Mouse (Mus musculus): ENCODE data around the gene Prkcsh.

Gene Prkcsh

GRCm38 (mm10) chr9:21983911-21984310 lies 18.7 kb upstream of the Prkcsh start:
- in situ Hi-C loops (cut with MboI; ENCODE audit: unreplicated experiment in 2 of 2), result no loop called here

GRCm38 (mm10) chr9:21987592-21988342 lies 14.8 kb upstream of the Prkcsh start:
- in situ Hi-C loops (cut with MboI; ENCODE audit: unreplicated experiment in 2 of 2), result no loop called here

- in situ Hi-C loops (cut with MboI; ENCODE audit: unreplicated experiment in 2 of 2), result no loop called here
These were observed 14.0 kb upstream of the Prkcsh start for GRCm38 (mm10) chr9:21988421-21989101.

- in situ Hi-C loops (cut with MboI; ENCODE audit: unreplicated experiment in 2 of 2), result no loop called here
These were observed 13.1 kb upstream of the Prkcsh start, which contains the start of gene Rgl3 for GRCm38 (mm10) chr9:21989230-21990110. Rgl3 (minus strand) TSS chr9:21989446.

GRCm38 (mm10) chr9:21992227-21992626 lies 10.4 kb upstream of the Prkcsh start:
- in situ Hi-C loops (cut with MboI; ENCODE audit: unreplicated experiment in 2 of 2), result no loop called here

- in situ Hi-C loops (cut with MboI; ENCODE audit: unreplicated experiment in 2 of 2), result no loop called here
These were observed 6.3 kb upstream of the Prkcsh start for GRCm38 (mm10) chr9:21996178-21996867.

- in situ Hi-C loops (cut with MboI; ENCODE audit: unreplicated experiment in 2 of 2), result no loop called here
These were observed 2.3 kb upstream of the Prkcsh start for GRCm38 (mm10) chr9:22000296-22000695.

- in situ Hi-C loops (cut with MboI; ENCODE audit: unreplicated experiment in 2 of 2), result no loop called here
These were observed 973 bp upstream of the Prkcsh start for GRCm38 (mm10) chr9:22001633-22002032.

GRCm38 (mm10) chr9:22003163-22003554 lies 553 bp downstream of the Prkcsh start:
- in situ Hi-C loops (cut with MboI; ENCODE audit: unreplicated experiment in 2 of 2), result no loop called here

- in situ Hi-C loops (cut with MboI; ENCODE audit: unreplicated experiment in 2 of 2), result no loop called here
These were observed 1.9 kb downstream of the Prkcsh start for GRCm38 (mm10) chr9:22004546-22004945.

GRCm38 (mm10) chr9:22011055-22011454 lies 8.4 kb downstream of the Prkcsh start:
- in situ Hi-C loops (cut with MboI; ENCODE audit: unreplicated experiment in 2 of 2), result no loop called here

GRCm38 (mm10) chr9:22012731-22013130 lies 10.1 kb downstream of the Prkcsh start:
- in situ Hi-C loops (cut with MboI; ENCODE audit: unreplicated experiment in 2 of 2), result no loop called here

GRCm38 (mm10) chr9:22016245-22016644 lies 13.6 kb downstream of the Prkcsh start:
- in situ Hi-C loops (cut with MboI; ENCODE audit: unreplicated experiment in 2 of 2), result no loop called here

- in situ Hi-C loops (cut with MboI; ENCODE audit: unreplicated experiment in 2 of 2), result no loop called here
These were observed 14.7 kb downstream of the Prkcsh start for GRCm38 (mm10) chr9:22017208-22017825.

GRCm38 (mm10) chr9:22024592-22024991 lies 22.0 kb downstream of the Prkcsh start:
- in situ Hi-C loops (cut with MboI; ENCODE audit: unreplicated experiment in 2 of 2), result no loop called here

- in situ Hi-C loops (cut with MboI; ENCODE audit: unreplicated experiment in 2 of 2), result no loop called here
These were observed 25.9 kb downstream of the Prkcsh start for GRCm38 (mm10) chr9:22028467-22028866.

- in situ Hi-C loops (cut with MboI; ENCODE audit: unreplicated experiment in 2 of 2), result no loop called here
These were observed 27.8 kb downstream of the Prkcsh start for GRCm38 (mm10) chr9:22030386-22030785.

- in situ Hi-C loops (cut with MboI; ENCODE audit: unreplicated experiment in 2 of 2), result no loop called here
These were observed 32.9 kb downstream of the Prkcsh start for GRCm38 (mm10) chr9:22035300-22036044.

GRCm38 (mm10) chr9:22037826-22038225 lies 35.2 kb downstream of the Prkcsh start:
- in situ Hi-C loops (cut with MboI; ENCODE audit: unreplicated experiment in 2 of 2), result no loop called here
